Mouse (Mus musculus): ENCODE results near the gene Gckr.

Gckr gene

GRCm38 (mm10) chr5:31297047-31297757, at the start of gene Gckr:
TSS of gene Gckr (plus strand) at chr5:31297443.
- DNase-seq (ENCODE audit: low spot score): no peak

DNA sequence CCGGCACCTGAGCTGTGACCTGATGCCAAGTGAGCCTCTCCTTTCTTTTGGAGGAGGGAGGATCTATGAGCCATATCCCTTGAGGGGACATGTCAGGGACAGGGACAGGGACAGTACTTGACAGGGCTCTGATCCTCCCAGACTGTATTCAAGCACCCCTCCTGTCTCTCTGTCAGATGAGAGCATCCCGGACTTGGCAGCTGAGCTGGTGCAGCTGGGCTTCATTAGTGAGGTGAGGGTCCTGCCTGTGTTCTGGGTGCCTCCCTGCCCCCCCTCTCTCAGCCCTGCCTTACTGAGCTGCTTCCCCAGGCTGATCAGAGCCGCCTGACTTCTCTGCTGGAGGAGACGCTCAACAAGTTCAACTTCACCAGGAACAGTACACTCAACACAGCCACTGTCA, 46.5 kb upstream of the Gckr start:
- no peak for DNase-seq (ENCODE audit: low spot score)

DNA sequence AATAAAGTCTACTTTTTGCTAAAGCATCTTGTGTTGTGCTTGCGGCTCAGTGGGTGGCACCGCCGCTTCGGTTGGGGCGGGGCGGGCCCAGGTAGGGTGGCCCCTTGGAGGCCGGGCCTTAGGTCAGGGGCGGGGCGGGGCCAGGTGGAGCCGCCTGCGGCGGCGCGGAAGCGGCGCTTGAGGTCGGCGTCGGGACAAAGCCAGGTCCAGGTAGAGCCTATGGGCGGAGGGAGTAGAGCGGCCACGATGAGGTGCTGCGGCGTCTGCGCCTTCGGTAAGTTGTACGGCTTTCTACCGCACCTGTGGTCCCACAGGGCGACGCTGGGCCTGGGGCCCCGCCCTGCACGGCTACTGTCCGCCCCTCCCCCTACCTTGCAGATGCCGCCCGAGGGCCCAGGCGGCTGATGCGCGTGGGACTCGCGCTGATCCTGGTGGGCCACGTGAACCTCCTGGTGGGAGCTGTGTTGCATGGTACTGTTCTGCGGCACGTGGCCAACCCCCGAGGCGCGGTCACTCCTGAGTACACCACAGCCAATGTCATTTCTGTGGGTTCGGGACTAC, 45.6 kb upstream of the Gckr start, which contains the start of gene Krtcap3:
TSS of gene Krtcap3 (plus strand) at position 151 of the 561 bp plus-strand sequence.
- no peak for DNase-seq (ENCODE audit: low spot score)

- DNase-seq (ENCODE audit: low spot score): no peak
These were observed 45.1 kb upstream of the Gckr start for GRCm38 (mm10) chr5:31252151-31252550.

DNA sequence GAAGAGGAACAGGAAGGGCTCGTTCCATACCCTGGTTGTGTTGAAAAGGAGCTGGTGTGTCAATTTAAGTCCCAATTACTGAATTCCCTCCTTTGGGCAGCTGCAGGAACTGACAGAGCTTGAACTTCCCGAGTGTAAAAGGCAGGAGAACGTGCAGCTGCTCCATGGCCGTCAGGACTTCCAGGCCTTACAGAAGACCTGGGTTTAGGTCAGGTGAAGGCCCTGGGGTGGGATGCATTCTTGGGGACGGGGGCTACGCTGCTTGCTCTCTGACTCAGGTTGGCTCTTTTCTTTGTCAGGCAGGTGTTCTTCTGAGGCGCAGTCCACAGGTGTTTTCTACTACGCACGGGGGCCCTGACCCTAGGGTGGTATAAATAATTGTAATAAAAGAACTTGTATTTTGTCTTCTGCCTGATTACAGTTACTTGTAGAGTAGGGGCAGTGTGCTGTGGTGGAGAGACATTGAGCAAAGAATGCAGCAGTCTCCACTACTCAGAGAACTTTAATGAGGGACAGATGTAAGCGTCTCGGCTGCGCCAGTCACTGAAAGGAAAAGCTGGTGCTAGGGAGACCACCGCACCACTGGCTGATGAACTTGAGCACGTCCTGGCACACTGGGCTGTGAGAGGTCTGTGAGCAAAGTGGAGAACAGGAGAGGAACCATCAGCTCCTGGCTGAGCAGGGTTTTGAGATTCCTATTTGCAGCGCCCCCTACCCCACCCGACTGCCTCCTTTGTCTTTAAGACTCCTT, 44.3 kb upstream of the Gckr start:
- DNase-seq (ENCODE audit: low spot score): no peak

GRCm38 (mm10) chr5:31253806-31254205, 43.4 kb upstream of the Gckr start:
- no peak for DNase-seq (ENCODE audit: low spot score)

DNA sequence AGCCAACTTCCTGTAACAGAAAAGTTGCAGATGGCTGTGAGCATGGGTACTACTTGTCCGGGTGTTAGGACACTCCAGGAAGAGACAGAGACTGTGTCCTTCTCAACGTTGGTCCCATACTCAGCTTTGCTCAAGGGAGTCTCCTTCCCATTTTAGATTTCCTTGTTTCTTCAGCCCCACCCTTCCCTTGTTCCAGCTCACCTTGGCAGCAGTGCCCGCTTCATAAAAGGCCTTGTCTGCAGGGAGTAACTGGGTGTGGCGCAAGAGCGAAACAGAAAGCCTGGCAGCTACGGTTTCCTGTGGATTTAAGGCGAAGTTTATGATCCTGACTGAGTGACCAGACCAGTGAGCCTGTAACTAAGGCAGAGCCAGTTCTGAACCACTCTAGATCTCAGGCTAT, 42.8 kb upstream of the Gckr start:
- no peak for DNase-seq (ENCODE audit: low spot score)

DNA sequence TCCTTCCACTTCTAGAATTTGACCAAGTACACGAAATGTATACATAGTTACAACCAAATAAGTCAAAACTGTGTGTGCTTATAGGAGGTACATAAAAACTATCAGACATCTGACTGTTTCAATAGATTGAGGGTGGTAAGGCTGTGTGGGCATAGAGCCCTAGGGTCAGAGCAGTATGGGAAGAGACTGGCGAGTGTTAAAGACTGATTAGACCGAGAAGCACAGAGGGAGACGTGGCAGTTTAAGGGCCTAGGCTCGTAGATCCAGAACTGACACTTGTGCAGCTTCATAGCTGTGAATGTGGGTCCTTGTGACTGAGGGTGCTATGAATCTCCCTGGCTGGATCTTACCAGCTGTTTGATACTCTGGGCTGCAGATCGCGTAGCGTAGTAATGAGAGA, 42.3 kb upstream of the Gckr start:
- no peak for DNase-seq (ENCODE audit: low spot score)

GRCm38 (mm10) chr5:31255381-31255780, 41.9 kb upstream of the Gckr start:
- DNase-seq (ENCODE audit: low spot score): no peak

GRCm38 (mm10) chr5:31255971-31256370, 41.3 kb upstream of the Gckr start:
- DNase-seq (ENCODE audit: low spot score): no peak

- DNase-seq (ENCODE audit: low spot score): no peak
These were observed 39.6 kb upstream of the Gckr start for GRCm38 (mm10) chr5:31257616-31258015.

GRCm38 (mm10) chr5:31266101-31266500, 31.1 kb upstream of the Gckr start:
- DNase-seq (ENCODE audit: low spot score): no peak

GRCm38 (mm10) chr5:31267686-31268085, 29.6 kb upstream of the Gckr start:
- DNase-seq (ENCODE audit: low spot score): no peak

DNA sequence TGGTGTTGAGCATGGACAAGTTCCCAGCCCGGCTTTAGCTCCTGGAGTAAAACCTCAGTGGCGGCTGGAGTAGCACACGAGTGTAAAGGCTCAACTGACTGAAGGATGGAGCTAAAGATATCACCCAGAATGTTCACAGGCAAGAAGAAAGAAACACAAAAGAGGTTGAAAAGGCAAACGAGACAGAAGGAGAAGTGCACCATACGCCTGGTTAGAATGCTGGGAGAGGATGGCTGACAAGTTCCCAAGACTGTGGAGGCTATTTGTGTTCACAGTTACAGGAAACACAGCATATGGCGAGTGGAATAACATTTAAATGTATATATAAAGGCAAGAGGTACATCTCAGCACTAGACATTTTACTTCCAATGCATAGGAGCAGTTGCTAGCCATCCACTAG, 24.2 kb upstream of the Gckr start:
- no peak for DNase-seq (ENCODE audit: low spot score)

GRCm38 (mm10) chr5:31279245-31279988, 17.8 kb upstream of the Gckr start:
- DNase-seq (ENCODE audit: low spot score): no peak

- DNase-seq (ENCODE audit: low spot score): no peak
These were observed 9.0 kb upstream of the Gckr start for GRCm38 (mm10) chr5:31288225-31288624.

DNA sequence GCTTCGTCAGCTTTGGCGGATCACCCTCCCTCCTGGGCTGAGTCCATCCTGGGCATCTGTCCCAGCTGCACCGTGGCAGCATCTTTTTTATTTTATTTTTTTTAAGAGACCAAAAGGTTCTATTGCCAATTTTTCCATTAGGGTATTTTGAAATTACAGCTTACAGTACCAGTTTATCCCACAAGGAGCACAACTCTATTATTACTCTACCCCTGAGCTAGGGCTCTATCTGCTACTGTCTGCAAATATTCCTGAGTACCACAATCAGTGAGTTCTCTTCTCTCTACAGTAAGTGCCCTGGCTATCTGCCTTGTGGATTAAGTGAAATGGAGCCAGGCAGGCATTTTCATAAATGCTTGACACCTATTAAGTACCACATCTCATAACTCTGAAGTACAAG, 8.6 kb upstream of the Gckr start:
- DNase-seq (ENCODE audit: low spot score): no peak

DNA sequence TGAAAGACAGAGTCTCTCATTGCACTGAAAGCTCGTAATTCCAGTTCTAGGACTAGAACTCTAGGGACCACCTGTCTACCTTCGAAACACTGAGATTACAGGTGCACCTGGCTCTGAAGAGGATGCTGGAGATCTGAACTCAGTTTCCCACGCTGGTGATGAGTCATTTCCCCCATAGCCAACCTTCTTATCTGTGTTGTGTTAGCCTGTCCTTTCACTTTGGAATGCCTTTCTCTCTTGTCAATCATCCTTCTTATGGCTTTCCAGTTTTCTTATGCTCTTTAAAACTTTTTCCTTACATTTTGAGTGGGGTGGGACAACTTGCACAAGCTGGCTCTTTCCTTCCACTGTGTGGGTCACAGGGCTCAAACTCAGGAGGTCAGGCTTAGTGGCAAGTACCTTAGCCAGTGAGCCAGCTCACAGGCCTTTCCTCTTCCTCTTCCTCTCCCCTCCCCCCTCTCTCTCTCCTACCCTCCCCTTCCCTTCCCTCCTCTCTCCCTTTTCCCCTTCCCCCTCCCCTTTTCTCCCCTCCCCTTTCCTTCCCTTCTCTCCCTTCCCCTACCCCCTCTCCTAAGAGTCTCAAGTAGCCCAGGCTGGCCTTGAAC, 7.5 kb upstream of the Gckr start:
- DNase-seq (ENCODE audit: low spot score): no peak

DNA sequence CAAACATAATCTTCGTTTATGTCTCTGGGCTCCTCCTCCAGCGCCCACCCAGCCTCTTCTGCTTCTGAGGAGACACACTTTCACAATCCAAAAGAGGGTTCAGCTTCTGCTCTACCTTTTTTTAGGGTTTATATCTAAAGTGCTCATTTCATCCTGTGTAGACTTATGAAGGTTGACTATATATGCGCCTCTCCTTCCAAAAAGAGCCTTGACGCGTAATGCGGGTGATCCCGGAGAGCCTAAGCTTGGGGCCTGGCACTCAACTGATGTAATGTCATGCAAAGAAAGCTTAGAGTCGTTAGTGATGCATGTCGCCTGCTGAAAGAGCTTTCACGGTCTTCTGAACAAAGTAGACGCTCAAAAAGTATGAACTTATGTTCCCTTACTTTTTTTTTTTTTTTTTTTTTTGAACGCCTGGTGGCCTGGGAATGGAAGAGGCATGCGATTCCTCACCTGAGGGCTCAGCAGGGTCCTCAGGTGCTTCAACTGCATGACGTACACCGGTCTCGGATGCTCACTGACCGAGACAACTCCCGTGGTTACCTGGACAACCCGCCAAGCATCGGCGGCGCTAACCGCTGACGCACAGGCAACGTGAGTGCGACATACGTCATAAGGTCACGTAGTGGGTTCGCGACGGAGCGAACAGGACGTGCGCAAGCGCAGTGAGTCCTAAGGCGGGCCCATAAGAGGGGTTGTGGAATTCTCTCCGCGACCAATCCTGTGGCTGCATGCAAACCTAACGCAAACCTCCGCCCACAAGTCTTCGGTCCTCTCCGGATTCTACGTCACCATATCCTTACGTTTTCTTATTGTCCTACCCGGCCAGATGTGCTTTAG, 6.5 kb upstream of the Gckr start, which contains the start of gene Ift172:
TSS of gene Ift172 (minus strand) at position 596 of the 840 bp plus-strand sequence.
- DNase-seq (ENCODE audit: low spot score): peak; percentile 87

DNA sequence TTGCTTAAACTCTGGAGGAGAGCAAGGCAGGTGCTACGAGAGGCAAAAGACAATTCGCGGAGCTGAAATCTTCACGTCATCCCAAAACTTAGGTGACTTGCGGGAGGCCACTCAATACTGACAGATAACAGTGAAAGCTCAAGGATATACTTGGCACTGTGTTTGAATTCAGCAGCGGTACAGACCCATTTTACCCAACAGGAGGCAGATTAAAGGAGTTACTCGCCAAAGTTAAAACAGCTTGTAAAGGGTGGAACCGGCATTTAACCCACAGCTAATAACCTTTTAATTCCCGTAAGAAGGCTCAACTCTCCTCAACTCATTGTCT, 5.9 kb upstream of the Gckr start:
- DNase-seq (ENCODE audit: low spot score): no peak

GRCm38 (mm10) chr5:31294964-31295605, 2.2 kb upstream of the Gckr start:
- no peak for DNase-seq (ENCODE audit: low spot score)

Data from ovary, postnatal 14 days (tissue).